Mouse (Mus musculus) liver, embryonic 16.5 days (tissue): Measurements from ENCODE around the gene Zfp384. TPM values are rescaled to one million over a fixed set of nuclear protein-coding genes. Genes with fewer than 3 reads are reported as not detected.

Experiments
- ATAC-seq: fragments of 200-750 bp; cut with Nextera tagmentation; 2 replicates; pipeline ENCODE4 v1.8.0; 2017; ENCODE audit warnings: low read depth, mild to moderate bottlenecking, moderate number of reproducible peaks, moderate library complexity
- H3K27ac ChIP-seq: fragments of 300-500 bp; sonication (generic); 2 replicates; pipeline ENCODE4 v1.5.1; 2014; ENCODE audit warnings: mild to moderate bottlenecking, low read length
- H3K27me3 ChIP-seq: fragments of 300-500 bp; sonication (generic); 2 replicates; pipeline ENCODE4 v1.6.1; 2014; ENCODE audit warnings: low read depth, low read length, mixed read lengths; ENCODE audit not compliant: control insufficient read depth, insufficient read depth
- H3K36me3 ChIP-seq: fragments of 300-500 bp; sonication (generic); 2 replicates; pipeline ENCODE4 v1.6.1; 2014; ENCODE audit warnings: mild to moderate bottlenecking; ENCODE audit not compliant: control insufficient read depth, insufficient read depth
- H3K4me1 ChIP-seq: fragments of 300-500 bp; sonication (generic); 2 replicates; pipeline ENCODE4 v1.6.1; 2014; ENCODE audit warnings: low read depth, low read length, mixed read lengths; ENCODE audit not compliant: control insufficient read depth
- H3K4me2 ChIP-seq: fragments of 300-500 bp; sonication (generic); 2 replicates; pipeline ENCODE4 v1.6.1; 2014; ENCODE audit warnings: low read depth, low read length, mixed read lengths
- H3K4me3 ChIP-seq: fragments of 300-500 bp; sonication (generic); 2 replicates; pipeline ENCODE4 v1.5.1; 2014; ENCODE audit warnings: low read depth, mild to moderate bottlenecking, low read length
- H3K9ac ChIP-seq: fragments of 300-500 bp; sonication (generic); 2 replicates; pipeline ENCODE4 v1.6.1; 2014; ENCODE audit warnings: low read depth, low read length
- H3K9me3 ChIP-seq: fragments of 300-500 bp; sonication (generic); replicated peaks from 2 replicates; pipeline ENCODE4 v1.6.1; 2016; ENCODE audit warnings: low read length; ENCODE audit not compliant: control insufficient read depth
- WGBS: fragments of 180-500 bp; shearing (Covaris S2); extraction: QIAGEN DNeasy Blood & Tissue Kit; methylation state at CpG from one replicate; pipeline ENCODE4 v1.1.7; 2014; ENCODE audit not compliant: insufficient replicate concordance; 5-methylcytosine and 5-hydroxymethylcytosine counted together
- polyA plus RNA-seq: library from polyadenylated mRNA; unstranded; fragments of >200 nt; fragmentation: Nextera tagmentation; extraction: Ambion mirVana; gene quantifications from 2 replicates; pipeline ENCODE4 v1.2.1, GENCODE M21; 2015

Gene Zfp384
- polyA plus RNA-seq, 1 experiment from 2014 or later = 3.5 TPM

DNA sequence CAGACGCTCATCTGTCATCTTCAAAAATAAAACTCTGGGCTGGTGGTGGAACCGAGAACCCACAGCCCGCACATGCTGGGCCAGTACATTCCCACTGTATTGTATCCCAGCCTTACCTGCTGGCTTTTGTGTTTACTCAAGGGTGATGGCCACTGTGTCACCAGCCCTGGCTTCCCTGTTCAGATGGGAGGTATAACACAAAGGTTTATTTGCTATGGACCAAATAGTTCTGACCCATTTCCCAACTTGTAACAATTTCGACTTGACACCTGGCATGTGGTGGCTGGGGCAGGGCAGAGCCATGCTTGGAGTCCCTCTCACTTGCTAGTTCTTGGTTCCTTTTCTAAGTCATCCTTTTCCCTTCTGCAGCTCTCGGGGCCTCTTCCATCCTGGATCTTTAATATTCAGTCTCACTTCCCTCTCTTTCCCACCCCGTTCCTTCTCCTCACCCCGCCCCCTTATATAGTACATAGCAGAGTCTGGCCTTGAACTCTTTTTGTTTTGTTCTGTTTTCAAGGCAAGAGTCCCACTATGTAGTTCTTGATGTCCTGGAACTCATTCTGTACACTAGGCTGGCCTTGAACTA is 73.9 kb downstream of the Zfp384 start:
- Histone ChIP-seq H3K9ac (no peak overlapping the region), H3K4me2 (no peak overlapping the region), H3K9me3 (no peaks in the 10 kb centered on the region), H3K27me3 (no peaks in the 10 kb centered on the region), H3K4me3 (no peak overlapping the region), H3K36me3 (no peaks in the 10 kb centered on the region), H3K27ac (no peak overlapping the region), H3K4me1 (peaks cover 6% of the 10 kb centered on the region)
- no peak for ATAC-seq
- WGBS = 73% methylated on average over 7 of the region's 7 CpGs

DNA sequence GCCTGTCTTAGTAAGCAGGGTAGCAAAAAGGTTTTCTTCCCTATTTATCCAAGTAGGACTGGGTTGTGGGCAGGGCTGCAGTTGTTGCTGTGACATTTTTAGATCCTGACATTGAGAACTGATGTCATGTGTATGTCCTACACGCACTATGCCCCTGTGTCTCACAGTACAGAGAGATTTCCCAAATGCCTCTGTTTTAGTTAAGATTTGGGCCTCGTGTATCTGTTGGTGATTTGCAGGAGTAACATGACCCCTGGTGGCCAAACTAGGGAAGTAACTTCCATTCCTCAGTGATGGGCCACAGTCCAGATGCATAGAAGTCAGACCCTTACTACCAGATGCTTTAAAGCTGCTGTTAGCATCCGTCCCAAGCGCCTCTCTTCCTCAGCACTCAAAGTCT is 75.5 kb downstream of the Zfp384 start:
- Histone ChIP-seq H3K4me1 (peaks cover 18% of the 10 kb centered on the region), H3K9ac (no peak overlapping the region)
- ATAC-seq = no peak

More for the DNA sequence above, 75.5 kb downstream of the Zfp384 start:
- Histone ChIP-seq H3K27me3 (no peaks in the 10 kb centered on the region), H3K4me2 (no peak overlapping the region), H3K36me3 (no peaks in the 10 kb centered on the region), H3K9me3 (no peaks in the 10 kb centered on the region), H3K27ac (no peak overlapping the region), H3K4me3 (no peak overlapping the region)
- WGBS = 7% methylated on average over 4 of the region's 4 CpGs

Other genes starting within 250 kb of the Zfp384 start
- 0.40 and 0.43 TPM in 2 replicates for gene Eno2, start 239.5 kb upstream of the Zfp384 start, polyA plus RNA-seq
- gene Lrrc23, start 229.4 kb upstream of the Zfp384 start, polyA plus RNA-seq = not detected in 2 replicates
- gene Spsb2, start 200.5 kb upstream of the Zfp384 start, polyA plus RNA-seq = 8.6 and 9.1 TPM in 2 replicates
- gene Tpi1, start 194.8 kb upstream of the Zfp384 start, polyA plus RNA-seq = 450 and 452 TPM in 2 replicates
- 50.0 and 52.7 TPM in 2 replicates for gene Usp5, start 179.7 kb upstream of the Zfp384 start, polyA plus RNA-seq
- gene Cdca3, start 179.6 kb upstream of the Zfp384 start, polyA plus RNA-seq = 171 and 180 TPM in 2 replicates
- gene Gnb3, start 168.9 kb upstream of the Zfp384 start, polyA plus RNA-seq = 0.13 and 0.31 TPM in 2 replicates
- gene P3h3, start 151.4 kb upstream of the Zfp384 start, polyA plus RNA-seq = 0.62 and 0.76 TPM in 2 replicates
- gene Gpr162, start 145.2 kb upstream of the Zfp384 start, polyA plus RNA-seq = 0.02 TPM in 1 of 2 replicates, not detected in the other
- 0.11 and 0.14 TPM in 2 replicates for gene Cd4, start 120.9 kb upstream of the Zfp384 start, polyA plus RNA-seq
- 0.12 and 0.15 TPM in 2 replicates for gene Lag3, start 97.4 kb upstream of the Zfp384 start, polyA plus RNA-seq
- 42.3 and 49.6 TPM in 2 replicates for gene Ptms, start 89.0 kb upstream of the Zfp384 start, polyA plus RNA-seq
- gene Mlf2, start 77.8 kb upstream of the Zfp384 start, polyA plus RNA-seq = 103 and 110 TPM in 2 replicates
- 44.4 and 49.6 TPM in 2 replicates for gene Cops7a, start 43.6 kb upstream of the Zfp384 start, polyA plus RNA-seq
- gene Pianp, start 12.5 kb upstream of the Zfp384 start, polyA plus RNA-seq = 0.05 and 0.11 TPM in 2 replicates
- gene Ing4, start 30.6 kb downstream of the Zfp384 start, polyA plus RNA-seq = 27.6 and 32.4 TPM in 2 replicates
- 2.0 and 4.5 TPM in 2 replicates for gene Acrbp, start 40.5 kb downstream of the Zfp384 start, polyA plus RNA-seq
- gene Lpar5, start 58.8 kb downstream of the Zfp384 start, polyA plus RNA-seq = 1.4 and 1.5 TPM in 2 replicates
- gene Chd4, start 86.8 kb downstream of the Zfp384 start, polyA plus RNA-seq = 18.2 and 22.9 TPM in 2 replicates
- gene Nop2, start 122.8 kb downstream of the Zfp384 start, polyA plus RNA-seq = 25.2 and 25.3 TPM in 2 replicates
- gene Iffo1, start 136.1 kb downstream of the Zfp384 start, polyA plus RNA-seq = 3.0 and 4.2 TPM in 2 replicates
- 1,120 and 1,202 TPM in 2 replicates for gene Gapdh, start 157.3 kb downstream of the Zfp384 start, polyA plus RNA-seq
- 96.1 and 98.1 TPM in 2 replicates for gene Ncapd2, start 182.6 kb downstream of the Zfp384 start, polyA plus RNA-seq
- 145 and 162 TPM in 2 replicates for gene Mrpl51, start 182.7 kb downstream of the Zfp384 start, polyA plus RNA-seq
- 1.5 and 1.8 TPM in 2 replicates for gene Vamp1, start 206.4 kb downstream of the Zfp384 start, polyA plus RNA-seq
- 9.1 and 9.7 TPM in 2 replicates for gene Tapbpl, start 222.7 kb downstream of the Zfp384 start, polyA plus RNA-seq
- 1.1 and 1.5 TPM in 2 replicates for gene Cd27, start 227.9 kb downstream of the Zfp384 start, polyA plus RNA-seq